Mouse (Mus musculus) gastrocnemius, adult 8-10 months (tissue): ENCODE data around the gene Rhbdd3. TPM values are rescaled to one million over a fixed set of nuclear protein-coding genes. Genes with fewer than 3 reads are reported as not detected.

ENCODE experiments used
- total RNA-seq, 4 experiments: library from RNA; stranded (reverse); gene quantifications; 2 replicates each; pipeline ENCODE4 v1.2.4; 2022

The Rhbdd3 gene
- total RNA-seq, 4 experiments from 2014 or later, result 33.1 to 43.7 (median 34.2) TPM

Other genes starting within 250 kb of the Rhbdd3 start
- gene Nf2, start 249.4 kb upstream of the Rhbdd3 start, total RNA-seq, result 10 to 100 TPM; 52.9 to 62.2 (median 56.1) TPM
- gene Nipsnap1, start 225.0 kb upstream of the Rhbdd3 start, total RNA-seq, result 1 to 10 TPM in 1 of 4 experiments, under 1 TPM in 3; 0.29 to 1.1 (median 0.71) TPM
- 10 to 100 TPM; 14.0 to 16.3 (median 15.3) TPM for gene Thoc5, start 203.6 kb upstream of the Rhbdd3 start, total RNA-seq
- gene Nefh, start 150.9 kb upstream of the Rhbdd3 start, total RNA-seq, result not detected
- 10 to 100 TPM; 33.1 to 38.3 (median 37.8) TPM for gene Ap1b1, start 112.1 kb upstream of the Rhbdd3 start, total RNA-seq
- gene Rasl10a, start 40.8 kb upstream of the Rhbdd3 start, total RNA-seq, result not detected
- 1 to 10 TPM; 2.4 to 3.8 (median 3.1) TPM for gene Gas2l1, start 33.6 kb upstream of the Rhbdd3 start, total RNA-seq
- 10 to 100 TPM; 55.1 to 68.1 (median 64.3) TPM for gene Ewsr1, start 340 bp downstream of the Rhbdd3 start, total RNA-seq
- 1 to 10 TPM; 5.5 to 9.6 (median 8.4) TPM for gene Emid1, start 53.3 kb downstream of the Rhbdd3 start, total RNA-seq
- 10 to 100 TPM; 41.4 to 55.8 (median 48.8) TPM for gene Kremen1, start 162.6 kb downstream of the Rhbdd3 start, total RNA-seq